Mouse (Mus musculus) right cerebral cortex, postnatal 4 days (tissue): Measurements from ENCODE around the gene Sp1.

Experiments used
- DNase-seq: peaks from one replicate; pipeline ENCODE4 v3.0.0-alpha.2; 2022

Sp1 gene

GRCm38 (mm10) chr15:102442490-102442889 lies 36.5 kb downstream of the Sp1 start:
- DNase-seq = peak; percentile 83

- DNase-seq = no peak
Measured at GRCm38 (mm10) chr15:102445146-102445545, 39.2 kb downstream of the Sp1 start, which contains the start of gene Amhr2. Gene Amhr2, plus strand, starts transcription at chr15:102445367.

DNA sequence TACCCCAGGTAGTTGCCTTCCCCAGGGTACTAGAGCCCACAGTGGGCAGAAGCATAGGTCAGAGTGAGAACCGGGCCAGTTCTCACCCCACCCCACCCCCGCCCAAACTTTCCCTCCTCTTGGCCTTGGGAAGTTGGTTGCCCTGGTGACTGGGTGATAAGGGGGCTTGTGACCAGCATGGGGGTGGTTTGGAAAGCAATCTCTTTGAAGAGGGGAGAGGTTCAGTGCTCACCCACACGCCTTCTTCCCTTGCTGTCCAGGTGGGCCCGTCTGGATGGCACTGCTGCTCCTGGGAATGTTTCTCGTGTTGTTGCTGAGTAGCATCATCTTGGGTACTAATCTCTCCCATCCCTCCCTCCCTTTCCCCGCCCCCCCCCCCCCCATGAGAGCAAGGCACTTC lies 40.5 kb downstream of the Sp1 start:
- no peak for DNase-seq

DNA sequence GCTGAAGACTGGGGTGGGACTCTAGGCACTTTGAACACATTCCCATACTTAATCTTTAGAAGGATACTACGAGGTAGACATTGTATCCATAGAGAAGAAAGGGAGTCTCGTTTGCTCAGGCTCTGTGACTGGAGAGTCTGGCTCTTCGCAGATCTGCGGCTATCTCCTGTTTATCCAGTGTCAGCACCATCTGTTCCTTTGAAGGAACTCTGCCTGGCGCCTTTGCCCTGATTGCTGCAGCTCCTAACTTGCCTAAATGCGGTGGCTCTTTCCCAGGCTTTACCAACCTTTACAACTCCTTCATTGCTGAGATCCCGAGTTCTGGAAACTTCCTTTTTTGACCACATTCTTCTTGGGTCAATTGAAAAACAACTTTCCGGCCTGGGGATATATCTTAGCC lies 43.4 kb downstream of the Sp1 start:
- DNase-seq = no peak

DNA sequence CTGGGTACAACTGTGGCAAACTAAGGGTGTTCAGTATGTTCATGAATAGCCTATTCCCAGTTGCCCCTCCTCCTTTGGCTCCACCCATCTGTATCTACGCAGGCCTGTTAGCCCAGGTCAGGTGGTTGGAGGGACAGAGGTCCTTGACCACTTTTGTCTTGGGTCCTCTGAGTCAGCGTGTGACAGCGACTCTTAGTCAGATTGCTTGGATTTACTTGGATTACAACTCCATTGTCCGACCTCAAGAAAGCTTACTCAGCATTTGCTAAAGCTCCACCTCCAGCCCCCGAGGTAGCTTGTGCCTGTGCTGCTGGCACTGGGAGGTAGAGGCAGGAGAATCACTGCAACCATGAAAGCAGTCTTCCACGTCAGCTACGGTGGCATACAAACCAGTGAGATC lies 45.0 kb downstream of the Sp1 start:
- DNase-seq = no peak

GRCm38 (mm10) chr15:102451666-102452430 lies 45.9 kb downstream of the Sp1 start:
- DNase-seq = no peak

- no peak for DNase-seq
Measured at GRCm38 (mm10) chr15:102455993-102456392, 50.0 kb downstream of the Sp1 start.

DNA sequence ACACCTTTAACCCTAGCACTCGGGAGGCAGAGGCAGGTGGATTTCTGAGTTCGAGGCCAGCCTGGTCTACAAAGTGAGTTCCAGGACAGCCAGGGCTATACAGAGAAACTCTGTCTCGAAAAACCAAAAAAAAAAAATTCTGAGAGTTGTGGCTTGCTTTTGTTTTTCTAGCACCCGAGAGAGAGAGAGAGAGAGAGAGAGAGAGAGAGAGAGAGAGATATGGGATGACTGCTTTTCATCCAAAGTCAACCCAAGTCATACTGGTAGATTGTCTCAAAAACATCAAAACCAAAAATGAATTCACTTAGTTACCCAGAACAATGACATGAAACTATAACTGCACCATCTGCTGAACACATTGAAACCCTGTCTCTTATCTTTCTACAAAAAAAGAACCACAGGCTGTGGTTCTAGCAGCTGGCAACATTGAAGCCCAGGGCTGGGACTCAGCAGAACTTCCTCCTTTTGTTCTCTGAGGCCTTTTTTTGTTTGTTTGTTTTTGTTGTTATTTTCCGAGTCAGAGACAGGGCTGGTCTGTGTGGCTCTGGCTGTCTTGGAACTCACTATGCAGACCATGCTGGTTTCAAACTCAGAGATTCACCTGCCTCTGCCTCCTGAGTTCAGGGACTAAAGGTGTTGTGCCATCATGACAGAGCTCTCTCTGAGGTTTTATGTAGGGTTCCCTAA lies 52.2 kb downstream of the Sp1 start:
- DNase-seq = no peak

DNA sequence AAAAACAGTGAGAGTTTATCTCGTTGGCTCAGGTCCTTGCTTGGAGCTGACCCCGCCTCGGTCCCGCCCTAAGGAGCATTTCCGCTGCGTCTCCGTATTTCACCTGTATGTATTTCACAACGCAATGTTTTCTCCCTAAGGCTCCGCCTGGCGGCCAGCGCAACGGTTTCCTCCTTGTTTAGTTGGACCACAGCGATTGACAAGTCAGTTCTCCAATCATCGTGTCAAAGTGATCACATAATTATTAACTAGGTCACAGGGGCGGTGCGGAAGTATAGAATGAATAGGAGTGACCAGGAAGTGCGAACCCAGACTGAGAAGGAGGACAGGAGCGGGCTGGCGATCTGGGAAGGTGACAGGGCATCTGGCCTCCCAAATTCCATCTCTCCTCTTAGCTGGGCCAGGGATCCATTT lies 53.0 kb downstream of the Sp1 start, which contains the start of gene Prr13:
Prr13 (plus strand) TSS at position 125 of the 414 bp plus-strand sequence.
- peak; percentile 74 for DNase-seq

GRCm38 (mm10) chr15:102459381-102459780 lies 53.4 kb downstream of the Sp1 start:
- no peak for DNase-seq

DNA sequence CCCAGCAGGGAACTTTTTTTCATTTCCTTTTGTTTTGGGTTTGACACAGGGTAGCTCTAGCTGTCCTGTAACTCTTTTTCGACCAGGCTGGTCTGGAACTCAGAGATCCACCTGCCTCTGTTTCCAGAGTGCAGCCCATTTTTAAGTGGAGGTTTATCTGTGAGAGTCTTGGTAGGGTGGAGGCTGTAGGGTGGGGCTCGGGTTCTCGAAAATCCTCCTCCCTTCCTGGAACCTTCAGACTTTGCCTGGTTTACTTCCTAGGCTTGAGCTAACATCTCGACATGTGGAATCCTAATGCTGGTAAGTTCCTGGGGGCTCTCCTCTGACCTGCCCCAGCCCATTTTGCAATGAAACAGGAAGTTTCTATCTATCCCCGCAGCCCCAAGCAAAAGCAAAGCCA lies 53.9 kb downstream of the Sp1 start:
- DNase-seq = no peak

GRCm38 (mm10) chr15:102460409-102460808 lies 54.5 kb downstream of the Sp1 start:
- DNase-seq = no peak

DNA sequence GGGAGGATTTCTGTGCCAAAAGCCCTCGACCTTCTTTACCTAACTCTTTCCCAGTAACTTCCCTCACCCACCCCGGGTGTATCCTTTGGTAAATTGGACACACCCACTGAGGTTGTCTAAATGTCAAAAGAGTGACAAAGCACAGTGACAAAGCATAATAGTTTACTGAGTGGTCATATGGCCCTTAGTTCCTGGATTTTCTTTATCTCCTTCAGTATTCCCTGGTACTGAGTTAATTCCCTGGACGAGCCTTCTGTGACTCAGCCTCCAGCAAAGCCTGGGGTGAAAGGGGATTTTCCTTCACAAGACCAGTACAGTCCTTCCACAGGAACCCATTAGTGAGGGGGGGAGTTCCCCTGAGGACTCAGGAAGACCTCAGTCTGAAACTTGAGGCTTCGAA lies 55.0 kb downstream of the Sp1 start:
- DNase-seq = no peak

- DNase-seq = no peak
Measured at GRCm38 (mm10) chr15:102461430-102462075, 55.6 kb downstream of the Sp1 start.

DNA sequence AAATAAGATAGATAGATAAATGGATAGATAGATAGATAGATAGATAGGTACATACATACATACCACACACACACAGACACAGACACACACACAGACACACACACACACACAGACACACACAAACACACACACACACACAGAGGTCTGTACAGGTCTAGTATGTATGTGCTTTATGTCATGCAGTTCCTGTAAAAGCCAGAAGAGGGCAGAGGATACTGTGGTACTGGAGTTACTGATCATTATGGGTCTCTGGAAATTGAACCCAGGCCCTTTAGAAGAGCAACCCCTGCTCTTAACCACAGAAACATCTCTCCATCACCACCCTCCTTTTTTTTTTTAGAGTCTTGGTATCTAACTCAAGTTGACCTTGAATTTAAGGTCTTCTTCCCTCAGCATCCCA lies 57.7 kb downstream of the Sp1 start:
- no peak for DNase-seq

DNA sequence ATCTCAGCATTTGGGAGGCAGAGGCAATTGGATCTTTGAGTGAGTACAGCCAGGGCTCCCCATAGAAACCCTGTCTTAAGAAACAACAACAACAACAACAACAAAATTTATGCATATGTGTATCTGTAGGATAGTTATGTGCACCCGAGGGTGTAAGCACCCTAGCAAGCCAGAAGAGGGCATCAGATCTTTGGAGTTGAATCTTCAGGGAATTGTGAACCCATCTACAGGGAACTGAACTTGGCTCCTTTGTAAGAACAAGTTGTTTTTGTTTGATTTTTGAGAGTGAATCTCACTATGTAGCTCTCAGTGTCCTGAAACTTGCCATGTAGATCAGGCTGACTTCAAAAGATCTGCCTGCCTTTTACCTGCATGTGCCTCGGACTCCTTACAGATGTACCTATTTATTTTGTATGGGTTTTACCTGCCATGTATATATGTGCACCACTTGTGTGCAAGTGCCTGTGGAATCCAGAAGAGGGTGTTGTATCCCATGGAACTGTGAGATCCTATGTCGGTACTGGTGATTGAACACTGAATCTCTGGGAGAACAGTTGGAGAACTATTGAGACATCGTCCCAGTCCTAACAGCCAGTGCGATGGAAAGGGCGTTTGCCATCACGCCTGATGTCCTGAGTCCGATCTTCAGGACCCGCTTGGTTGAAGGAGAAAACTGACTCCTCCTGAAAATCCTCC lies 62.9 kb downstream of the Sp1 start:
- DNase-seq = no peak

GRCm38 (mm10) chr15:102470183-102470604 lies 64.3 kb downstream of the Sp1 start, which contains the start of gene Pcbp2:
Gene Pcbp2, plus strand, starts transcription at chr15:102470539.
- DNase-seq = peak; percentile 95

DNA sequence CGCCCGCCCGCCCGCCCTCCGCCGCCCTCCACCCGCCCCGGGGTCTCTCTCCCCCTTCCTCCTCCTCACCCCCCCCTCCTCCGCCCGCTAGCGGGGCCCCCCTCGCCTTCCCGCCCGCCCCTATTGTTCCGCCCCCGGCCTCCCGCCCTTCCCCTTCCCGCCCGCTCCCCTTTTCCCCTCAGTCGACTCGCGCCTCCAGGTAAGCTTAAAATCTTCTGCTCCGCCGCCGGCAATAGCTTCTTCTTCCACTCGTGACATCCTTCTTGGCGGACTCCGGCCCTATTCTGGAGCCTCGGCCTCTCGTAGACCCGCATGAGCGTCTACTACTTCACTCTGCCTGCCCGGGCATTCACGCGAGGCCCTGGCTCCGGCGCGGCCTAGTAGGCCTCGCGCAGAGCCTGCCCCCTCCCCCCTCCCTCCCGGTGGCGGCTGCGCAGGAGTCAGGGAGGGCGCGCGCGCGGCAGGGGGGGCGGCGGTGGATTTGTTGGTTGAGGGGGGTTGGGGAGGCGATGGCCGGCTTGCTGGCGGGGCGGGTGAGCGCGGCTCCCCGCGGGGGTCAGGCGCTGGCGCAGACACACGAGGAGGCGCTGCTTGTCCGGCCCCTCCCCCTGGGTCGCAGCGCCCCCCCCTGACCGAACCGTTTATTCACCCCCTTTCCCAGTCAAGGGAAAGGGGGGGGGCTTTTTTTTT lies 64.8 kb downstream of the Sp1 start:
- DNase-seq = peak; percentile 88

GRCm38 (mm10) chr15:102471295-102471645 lies 65.3 kb downstream of the Sp1 start:
- DNase-seq = no peak

DNA sequence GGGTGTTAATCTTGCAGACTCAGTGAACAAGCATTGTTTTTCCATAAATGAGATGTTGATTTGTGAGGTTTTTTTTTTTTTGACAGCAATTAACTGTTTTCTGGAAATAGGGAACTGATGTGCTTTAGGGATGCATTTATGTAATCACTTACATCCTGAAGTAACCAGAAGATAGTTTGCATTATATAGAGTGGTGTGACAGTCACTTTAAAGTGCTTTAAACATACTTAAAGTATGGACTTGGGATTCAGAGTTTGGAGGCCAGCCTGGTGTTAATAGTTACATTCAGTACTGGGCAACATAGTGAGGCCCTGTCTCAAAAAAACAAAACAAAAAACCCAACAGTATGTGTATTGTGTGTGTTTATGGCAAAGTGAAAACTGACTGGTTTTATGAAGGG lies 65.8 kb downstream of the Sp1 start:
- DNase-seq = no peak

DNA sequence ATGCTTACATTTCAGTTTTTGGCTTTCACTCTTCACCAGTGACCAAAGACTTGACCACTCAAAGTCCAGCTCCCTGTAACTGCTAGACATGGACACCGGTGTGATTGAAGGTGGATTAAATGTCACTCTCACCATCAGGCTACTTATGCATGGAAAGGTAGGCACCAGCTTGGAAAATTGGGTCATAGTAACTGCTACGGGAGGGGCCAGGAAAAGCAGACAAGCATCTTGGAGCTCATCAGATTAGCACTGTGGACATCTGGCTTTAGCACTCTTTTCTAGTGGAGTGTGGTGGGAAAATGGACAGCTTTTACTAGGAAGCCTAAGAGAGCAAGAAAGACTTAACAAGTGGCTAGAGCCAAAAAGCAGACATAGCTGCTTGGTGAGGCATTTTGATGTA lies 67.3 kb downstream of the Sp1 start:
- no peak for DNase-seq

- no peak for DNase-seq
Measured at GRCm38 (mm10) chr15:102474520-102474919, 68.6 kb downstream of the Sp1 start.

- no peak for DNase-seq
Measured at GRCm38 (mm10) chr15:102483136-102483535, 77.2 kb downstream of the Sp1 start.
